Mouse (Mus musculus): Measurements from ENCODE around the gene Foxred2. TPM values are rescaled to one million over a fixed set of nuclear protein-coding genes. Genes with fewer than 3 reads are reported as not detected.

Gene Foxred2
- total and polyA plus RNA-seq, 3 experiments, result 2.4 to 3.5 (median 2.9) TPM

DNA sequence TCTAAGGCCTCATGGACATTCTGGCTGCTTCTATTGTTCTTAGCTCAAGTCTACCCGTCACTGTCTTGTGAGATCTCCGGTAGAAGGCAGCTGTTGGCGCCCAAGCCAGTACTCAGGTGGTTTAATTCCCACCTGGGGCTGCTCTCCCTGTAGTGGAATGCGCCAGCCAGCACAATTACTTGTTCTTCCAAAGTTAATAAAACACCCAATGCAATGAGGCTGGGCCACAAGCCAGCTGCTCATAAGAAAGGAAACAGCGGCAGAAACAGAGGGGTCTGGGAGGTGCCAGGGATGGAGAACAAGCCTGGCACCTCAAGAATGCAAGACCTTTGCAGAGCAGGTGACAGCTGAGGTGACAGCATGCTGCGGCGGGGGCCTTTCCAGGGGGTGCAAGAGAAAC, 7.5 kb downstream of the Foxred2 start:
- no peak for DNase-seq

DNA sequence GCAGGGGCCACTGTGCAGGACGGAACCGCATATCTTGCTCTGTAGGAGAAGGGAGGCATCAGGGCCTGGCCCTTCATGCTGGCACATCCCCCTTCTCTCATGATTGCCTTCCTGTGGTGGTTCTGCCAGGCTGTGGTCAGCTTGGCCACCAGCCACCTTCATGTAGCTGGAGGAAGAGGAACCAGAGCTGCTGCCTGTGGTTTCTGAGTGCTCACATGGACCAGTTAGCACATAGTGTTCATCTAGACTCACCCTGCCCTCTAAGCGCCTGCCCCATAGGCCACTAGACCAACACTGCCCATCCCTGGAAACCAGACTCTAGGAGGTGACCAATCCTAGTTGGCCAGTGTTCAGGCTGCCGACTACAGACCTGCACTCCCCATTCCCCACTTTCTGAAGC, 10.8 kb downstream of the Foxred2 start:
- peak; percentile 32 for DNase-seq

DNA sequence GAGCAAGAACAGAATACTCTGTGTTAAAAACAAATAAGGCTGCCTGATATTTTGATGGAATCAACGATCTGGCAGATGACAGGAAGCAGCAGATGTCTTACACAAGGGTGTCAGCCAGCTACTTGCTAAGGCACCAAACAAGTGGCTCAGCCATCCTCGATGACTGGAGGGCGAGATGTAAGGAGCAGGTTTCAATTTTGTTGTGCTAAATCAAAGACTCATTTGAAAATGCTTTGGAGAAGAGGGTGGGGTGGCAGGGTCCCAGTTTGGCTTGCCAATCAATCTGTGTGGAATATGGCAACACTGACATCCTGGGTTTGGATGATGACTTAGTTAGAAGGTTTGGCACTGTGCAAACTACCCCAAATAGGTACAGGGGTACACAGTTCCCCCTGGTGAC, 15.0 kb downstream of the Foxred2 start:
- no peak for DNase-seq

DNA sequence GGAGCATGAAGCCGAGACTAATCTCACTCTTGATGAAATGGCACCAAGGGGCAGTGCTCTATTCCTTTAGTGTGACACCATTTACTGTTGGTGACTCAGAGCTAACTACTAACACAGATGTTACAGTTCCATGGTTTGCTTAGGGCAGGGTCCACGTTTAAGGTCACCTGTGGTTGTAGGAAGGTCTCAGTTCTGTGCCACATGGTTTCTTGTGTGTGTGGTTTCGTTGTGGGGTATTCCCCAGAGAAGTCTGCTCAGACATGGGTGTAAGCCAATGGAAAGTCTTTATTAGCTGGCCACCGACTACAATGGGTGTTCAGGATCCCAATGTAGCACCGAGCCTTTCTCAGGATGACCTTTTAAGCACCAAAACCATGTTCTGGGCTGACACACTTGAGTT, 18.0 kb downstream of the Foxred2 start:
- no peak for DNase-seq

DNA sequence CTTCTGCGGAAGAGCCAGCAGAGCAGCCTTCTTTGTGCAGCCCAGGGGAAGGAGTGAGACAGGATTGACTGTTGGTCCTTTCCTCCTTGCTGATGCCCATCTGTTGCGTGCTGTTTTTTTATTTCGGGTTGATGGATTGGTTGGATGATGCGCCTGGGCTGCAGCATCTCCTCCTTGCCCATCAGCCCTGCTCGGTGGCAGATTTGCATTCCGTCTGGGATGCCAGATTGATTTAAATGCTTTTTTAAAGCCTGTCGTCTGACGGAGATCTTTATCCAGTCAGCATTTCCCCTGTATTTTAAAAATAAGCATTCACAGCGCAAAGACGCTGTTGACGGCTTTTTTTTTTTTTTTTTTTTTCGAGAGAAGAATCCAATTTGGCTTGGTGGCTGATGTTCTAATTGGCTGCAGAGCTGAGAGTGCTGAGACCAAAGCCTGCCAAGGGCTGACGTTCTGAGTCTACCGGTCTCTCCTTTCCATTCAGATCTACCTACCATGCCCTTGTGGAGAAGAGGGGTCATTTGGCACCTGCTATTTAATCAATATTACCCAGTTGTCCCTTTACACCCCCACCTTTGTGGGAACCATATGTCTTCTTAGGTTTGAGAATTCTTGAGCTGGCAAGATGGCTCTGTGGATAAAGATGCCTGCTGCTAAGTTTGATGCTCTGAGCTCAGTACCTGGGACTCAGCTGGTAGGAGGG, 20.7 kb downstream of the Foxred2 start:
- DNase-seq, result no peak

DNA sequence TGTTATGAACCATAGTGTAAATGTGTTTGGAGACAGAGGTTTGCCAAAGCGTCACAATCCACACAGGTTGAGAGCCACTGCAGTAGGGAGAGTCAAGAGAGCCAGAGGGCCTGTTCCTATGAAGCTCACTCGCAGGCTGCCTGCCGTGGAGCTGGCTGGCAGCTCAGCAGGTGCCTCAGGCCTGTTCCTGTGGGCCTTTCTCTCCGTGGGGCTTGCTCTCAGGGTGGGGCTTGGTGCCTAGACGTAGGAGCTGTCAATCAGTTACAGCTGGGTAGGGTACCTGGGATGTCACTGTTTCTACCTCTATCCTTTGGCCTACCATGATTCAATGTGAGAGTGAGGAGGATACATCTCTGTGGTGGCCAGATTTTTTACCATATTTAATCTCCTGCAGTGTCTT, 21.6 kb downstream of the Foxred2 start:
- no peak for DNase-seq

DNA sequence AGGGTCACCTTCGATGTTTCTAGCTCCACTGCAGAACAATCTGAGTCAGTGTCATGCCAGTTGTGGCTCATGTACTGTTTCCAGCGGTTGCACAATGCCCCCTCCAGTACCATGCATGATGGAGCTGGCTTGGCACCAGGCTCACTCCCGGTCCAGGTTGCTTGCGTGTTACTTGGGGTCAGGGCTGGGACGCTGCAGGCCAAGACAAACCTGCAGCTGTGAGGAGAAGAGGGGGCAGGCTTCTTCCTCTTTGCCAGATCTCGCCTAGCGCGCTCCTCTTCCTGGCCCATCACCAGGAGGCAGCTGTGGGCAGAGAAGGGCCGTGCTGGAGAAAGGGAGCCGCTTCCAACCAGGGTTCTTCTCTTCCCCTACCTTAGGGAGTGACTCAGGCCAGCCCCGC, 22.2 kb downstream of the Foxred2 start:
- DNase-seq, result peak; percentile 81

DNA sequence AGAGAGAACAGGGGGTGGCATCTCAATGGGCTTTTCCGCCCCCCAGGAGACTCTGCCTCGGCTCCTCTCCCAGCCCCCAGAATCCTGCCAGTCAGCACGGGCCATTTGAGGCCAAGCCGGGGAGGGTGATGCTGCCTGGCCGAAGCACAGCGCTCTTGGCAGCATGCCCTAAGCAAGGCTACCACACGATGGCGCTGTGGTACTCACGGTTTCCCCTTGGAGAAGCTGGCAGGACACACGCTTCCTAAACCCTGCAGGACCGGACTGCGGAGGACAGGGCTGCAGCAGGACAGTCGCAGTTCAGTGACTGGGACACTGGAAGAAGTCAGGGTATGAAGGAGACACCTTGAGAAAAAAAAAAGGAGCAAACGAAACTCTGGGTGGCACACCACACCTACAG, 22.8 kb downstream of the Foxred2 start:
- peak; percentile 98 for DNase-seq

DNA sequence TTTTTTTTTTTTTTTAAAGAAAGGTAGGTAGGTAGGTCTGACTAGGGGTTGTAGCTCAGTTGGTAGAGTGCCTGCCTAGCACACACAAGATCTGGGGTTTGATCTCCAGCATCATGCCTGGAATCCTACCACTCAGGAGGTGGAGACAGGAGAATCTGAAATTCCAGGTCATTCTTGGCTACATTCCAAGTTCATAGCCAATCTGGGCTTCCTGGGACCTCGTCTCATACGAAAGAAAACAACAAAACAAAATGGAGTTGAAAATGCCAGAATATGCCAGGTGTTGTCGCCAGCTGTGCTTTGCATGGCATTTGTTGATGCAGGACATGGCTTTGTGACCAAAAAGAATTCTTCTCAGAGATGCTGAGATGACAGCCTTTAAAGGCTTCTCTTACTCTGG, 23.3 kb downstream of the Foxred2 start:
- DNase-seq, result no peak

DNA sequence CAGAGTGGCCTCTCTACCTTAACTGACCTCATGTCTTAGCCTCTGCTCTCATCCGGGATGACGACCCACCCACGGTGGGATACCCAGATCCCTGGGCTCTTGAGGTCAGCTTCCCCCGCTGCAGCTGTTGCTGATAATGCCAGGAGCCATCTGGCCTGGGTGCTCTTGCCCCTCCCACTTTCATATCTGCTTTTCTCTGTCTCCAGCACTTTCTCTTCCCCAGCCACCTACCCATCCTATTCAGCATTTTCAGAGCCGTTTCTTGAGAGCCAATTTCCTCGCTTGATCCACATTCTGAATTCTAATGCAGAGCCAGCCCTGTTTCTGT, 24.9 kb downstream of the Foxred2 start:
- no peak for DNase-seq

DNA sequence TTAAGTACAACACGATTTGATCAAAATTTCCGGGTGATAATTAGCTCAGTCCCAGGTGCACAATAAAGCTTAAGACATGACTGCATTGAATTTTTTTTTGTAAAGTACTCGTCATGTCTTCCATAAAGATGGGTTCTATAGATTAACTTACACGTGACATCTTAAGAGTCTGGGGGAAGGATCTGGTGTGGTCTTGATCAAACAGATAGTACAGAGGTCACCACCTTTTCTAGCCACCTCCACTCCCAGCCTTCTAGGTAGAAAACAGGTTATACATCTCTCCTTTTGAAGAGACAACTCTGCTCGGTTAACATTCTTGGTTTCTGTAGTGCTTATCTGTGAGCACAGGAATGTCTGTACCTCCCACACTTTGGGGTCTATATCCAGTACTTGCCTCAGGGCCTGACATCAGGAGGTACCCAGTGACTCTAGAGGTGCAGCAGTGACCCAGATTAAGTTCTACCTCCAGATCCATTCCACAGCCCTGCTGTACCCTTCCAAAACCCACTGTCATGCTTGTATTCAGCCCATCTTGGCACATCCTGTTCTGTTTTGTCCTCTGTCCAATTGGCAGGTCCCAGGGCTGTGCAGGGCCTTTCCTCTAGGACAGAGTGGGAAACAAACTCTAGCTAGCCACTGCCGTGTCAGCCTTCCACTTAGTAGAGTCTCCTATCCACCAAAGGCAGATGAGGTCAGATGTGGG, 25.4 kb downstream of the Foxred2 start:
- no peak for DNase-seq

DNA sequence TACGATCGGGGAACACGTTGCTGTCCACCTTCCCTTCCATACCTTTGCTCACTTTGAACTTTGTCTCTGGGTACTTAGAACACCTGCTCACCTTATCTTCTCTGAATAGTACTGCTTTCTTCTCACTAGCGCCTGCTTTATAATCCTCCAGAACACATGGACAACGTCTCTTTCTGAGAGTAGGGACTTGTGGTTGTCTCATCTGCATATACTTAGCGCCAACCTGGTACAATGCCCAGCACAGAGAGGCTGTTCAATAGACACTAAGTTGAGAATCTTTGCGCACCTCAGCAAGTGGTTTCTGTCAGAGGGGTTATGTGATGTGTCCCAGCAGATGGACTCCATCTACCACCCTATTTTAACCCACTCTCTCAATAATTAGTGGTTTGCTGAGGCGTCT, 26.7 kb downstream of the Foxred2 start:
- DNase-seq, result peak; percentile 8

DNA sequence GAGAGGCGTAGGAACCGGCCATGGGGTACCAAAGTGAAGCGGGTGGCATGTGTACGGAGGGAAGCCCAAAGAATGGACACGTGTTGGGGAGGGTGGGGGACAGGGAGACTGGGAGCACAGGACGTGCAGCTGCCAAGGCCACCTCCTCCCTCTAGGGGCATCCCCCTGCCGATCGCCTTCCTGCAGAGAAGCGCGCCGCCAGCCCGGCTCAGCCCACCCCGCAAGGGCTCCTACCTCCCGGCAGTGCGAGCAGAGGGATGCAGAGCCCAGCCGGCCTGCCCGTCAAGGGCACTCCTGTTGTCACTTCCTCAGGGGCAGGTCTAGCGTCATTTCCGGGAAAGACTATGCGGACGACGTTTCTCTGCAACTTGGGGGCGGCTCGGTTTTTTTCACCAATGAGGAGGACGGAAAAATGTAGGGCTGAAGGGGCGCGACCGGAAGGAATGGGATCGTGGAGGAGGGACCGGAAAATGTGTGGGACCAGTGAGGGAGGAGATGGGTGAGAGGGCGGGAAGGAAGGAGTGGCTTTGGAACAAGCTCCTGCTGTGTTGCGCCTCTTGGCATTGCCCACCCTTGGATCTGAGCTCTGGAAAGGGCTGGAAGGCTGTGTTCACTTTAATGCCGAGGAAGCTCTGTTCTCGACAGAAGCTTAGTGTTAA, 27.7 kb downstream of the Foxred2 start, which contains the start of gene Txn2:
Gene Txn2 (minus strand): TSS at position 334 of the 659 bp plus-strand sequence.
- peak; percentile 98 for DNase-seq

DNA sequence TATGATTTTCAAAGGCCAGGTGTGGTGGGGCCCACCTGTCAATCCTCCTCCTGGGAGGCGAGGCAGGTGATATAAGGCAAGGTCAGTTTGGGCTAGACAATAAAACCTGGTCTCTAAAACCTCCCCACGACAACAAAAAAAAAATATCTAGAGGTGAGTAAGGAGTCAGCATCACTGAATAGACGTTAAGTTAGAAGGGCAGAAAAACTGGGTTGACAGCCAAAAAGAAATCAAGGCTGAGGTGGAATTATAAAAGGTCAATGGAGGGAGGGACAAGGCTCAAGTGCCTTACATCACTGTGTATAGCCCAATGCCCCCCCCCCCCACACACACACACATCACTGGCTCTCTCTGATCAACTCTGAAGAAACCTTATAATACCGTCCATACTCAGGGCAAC, 28.4 kb downstream of the Foxred2 start:
- peak; percentile 68 for DNase-seq

DNA sequence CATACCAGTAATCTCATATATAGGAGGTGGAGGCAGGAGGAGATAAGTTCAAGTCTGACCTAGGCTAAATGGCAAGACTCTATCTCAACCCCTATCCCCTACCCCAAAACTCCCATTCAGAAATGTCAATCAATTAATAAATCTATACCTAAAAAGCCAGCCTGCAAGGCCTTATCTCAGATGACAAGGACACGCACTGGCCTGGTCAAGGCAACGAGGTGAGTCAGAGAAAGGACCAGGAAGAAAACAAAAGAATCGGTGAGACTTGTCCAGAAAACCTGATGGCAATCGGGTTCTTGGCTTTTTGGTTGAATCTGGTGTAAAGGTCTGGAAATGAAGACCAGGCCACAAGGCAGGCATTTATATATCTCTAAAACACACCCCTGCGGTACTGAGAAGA, 29.6 kb downstream of the Foxred2 start:
- peak; percentile 71 for DNase-seq

DNA sequence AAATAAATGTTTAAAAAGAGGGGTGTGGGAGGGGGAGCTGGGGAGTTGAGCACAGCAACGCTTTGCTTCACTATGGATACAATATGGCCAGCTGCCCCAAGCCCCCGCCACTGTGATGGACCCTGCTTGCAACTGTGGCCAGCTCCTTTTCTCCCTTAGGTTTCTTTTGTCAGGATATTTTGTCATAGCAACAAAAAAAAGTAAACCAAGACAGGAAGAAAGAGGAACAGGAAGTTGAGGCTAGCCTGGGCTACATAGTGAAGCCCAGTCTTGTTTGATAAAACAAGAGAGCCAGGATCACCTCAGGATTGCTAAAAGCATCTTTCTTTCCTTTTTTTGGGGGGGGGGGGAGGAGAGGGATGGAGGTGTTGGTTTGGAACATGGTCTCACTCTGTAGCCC, 31.3 kb downstream of the Foxred2 start:
- no peak for DNase-seq

DNA sequence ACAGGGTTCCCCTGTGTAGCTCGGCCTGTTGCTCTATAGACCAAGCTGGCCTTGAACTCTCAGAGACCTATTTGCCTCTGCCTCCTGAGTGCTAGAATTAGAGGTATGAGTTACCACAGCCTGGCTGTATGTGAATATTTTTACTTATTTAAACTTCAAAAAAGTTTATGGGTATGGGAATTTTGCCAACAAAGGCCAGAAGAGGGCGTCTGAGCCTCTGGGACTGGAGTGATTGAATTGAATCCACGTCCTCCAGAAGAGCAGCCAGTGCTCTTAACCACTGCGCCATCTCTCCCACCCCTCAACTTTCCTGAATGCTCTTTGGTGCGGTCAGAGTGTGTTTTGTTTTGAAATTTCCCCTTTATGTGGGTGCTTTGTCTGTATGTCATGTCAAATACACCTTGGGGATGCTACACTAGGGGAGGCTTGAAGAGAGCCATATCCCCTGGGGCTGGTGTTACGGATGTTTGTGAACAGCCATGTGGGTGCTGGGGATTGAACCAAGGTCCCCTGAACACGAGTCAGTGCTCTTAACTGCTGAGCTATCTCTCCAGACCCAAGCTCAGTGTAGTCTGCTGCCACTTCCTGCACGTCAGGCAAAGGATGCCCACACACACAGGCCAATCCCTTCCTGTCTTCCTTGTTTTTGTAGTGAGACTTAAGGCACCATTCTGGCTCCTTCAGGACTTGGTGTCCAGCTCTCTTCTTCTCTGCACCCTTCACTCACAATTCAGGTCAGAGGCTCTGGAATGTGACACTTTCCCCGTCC, 33.1 kb downstream of the Foxred2 start:
- peak; percentile 24 for DNase-seq

DNA sequence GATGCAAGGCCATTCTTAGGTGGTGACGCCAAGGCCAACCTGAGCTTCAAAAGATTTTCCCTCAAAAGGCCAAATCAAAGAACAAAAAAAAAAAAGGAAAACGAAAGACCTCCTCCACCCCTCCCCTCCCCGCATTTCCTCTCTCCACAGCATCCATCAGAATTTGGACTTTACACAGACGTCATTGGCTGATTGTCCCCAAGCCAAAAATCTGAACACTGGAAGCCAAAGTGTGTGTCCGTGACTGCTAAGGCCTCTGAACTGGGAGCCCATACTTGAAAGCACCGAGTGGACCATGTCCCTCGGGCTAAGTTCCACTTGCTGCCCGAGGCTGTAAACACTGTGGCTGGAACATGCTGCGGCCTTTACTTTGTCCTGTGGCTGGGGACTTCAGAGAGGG, 33.8 kb downstream of the Foxred2 start:
- peak; percentile 67 for DNase-seq

DNA sequence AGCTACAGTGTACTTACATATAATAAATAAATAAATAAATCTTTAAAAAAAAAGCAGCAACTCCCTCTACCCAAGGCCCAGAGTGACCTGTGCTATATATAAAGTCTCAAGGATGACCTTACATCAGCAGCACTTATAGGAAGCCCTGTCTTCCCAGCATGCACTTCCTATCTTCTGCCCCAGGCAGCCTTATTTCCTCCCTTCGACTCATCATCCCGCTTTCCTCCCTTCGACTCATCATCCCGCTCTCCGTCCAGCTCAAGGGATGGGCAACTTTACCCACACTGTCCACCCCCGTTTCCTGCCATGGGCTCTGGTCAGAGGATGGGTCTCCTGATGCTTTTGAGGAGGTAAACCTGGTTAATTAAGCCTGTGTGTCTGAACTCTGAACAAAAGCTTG, 34.9 kb downstream of the Foxred2 start:
- no peak for DNase-seq

DNA sequence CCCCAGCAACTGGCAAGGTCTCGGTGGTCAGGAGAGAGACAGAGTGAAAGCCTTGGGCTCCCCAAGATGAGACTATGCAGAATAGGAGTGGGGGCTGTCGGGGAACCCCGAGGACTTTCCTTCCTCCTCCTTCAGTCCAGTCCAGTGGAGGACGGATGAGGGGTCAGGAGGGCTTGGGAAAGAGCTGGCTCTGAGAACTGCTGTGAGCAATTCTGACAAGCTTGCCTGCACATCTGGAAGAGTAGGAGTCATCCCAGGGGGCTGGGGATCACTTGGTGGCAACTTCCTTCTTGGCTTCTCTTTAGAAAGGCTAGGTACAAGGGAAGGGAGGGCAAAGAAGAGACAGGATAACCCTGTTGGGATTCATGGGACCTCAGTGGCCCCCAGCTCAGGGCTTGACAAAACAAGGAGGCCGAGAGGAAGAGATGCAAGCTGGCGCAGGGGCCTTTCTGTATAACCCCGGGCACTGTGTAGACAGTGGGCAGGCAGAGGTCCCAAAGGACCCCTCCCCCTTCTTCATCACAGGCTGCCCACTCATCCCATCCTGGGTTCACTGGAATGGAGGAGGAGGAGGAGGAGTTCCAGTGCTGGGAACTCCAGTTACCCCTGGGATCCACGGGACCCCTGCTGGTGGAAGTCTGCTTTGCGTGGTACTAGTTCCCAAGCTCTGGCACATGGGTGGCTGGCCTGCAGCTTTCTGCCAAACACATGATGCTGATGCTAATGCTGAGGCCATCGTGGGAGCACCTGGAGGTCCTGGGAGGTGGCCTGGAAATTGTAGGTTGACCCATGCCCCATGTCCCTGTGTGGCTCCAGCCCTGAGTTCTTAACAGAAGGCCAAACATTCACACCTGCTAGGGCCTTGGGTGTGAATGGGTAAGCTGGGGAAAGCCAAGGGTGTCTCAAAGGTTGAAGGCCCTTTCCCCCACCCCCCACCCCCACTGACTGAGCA, 35.7 kb downstream of the Foxred2 start:
- DNase-seq, result peak; percentile 42

DNA sequence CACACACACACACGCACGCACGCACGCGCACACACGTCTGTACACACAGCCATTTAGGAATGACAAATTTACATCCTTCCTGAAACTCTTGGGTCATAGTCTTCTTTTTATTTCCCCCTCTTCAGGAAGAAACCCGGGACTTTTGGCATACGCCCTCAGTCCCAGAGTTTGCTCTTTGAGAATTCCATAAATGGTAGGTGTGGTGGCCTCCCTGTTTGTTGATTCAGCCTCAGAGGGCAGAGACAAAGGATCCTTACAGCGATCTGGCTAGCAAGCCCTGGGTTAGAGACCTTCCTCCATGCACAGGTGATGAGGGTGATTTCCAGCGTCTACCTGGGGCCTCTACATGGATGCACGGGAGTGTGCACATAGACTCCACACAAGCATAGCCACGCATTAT, 37.1 kb downstream of the Foxred2 start:
- peak; percentile 20 for DNase-seq

All from adrenal gland, adult 2 months (tissue).